Mouse (Mus musculus): ENCODE results near the gene Ror1. TPM values are rescaled to one million over a fixed set of nuclear protein-coding genes. Genes with fewer than 3 reads are reported as not detected.

Gene Ror1
- total and polyA plus RNA-seq, 2 experiments from 2014 or later, result 0.80 to 2.4 TPM

- DNase-seq (no peak), ATAC-seq (no peak)
- no peak overlapping the region for H3K27ac ChIP-seq (ENCODE audit: low read depth, low read length)
- H3K4me1 ChIP-seq (ENCODE audit: insufficient read depth), result no peaks in the 10 kb centered on the region
- H3K4me2 ChIP-seq (ENCODE audit: low read depth), result no peak overlapping the region
- no peak overlapping the region for H3K4me3 ChIP-seq (ENCODE audit: low read depth, low read length)
- 76% methylated on average over 1 of the region's 1 CpGs for WGBS
- H3K36me3 ChIP-seq (ENCODE audit: insufficient read depth), result no peaks in the 10 kb centered on the region
- H3K27me3 ChIP-seq (ENCODE audit: insufficient read depth, low read length), result no peaks in the 10 kb centered on the region
- no peak overlapping the region for H3K9ac ChIP-seq
- TF ChIP-seq CTCF (IDR thresholded peaks at IDR 0.05; ENCODE audit: low read depth), result no peak
- H3K9me3 ChIP-seq (ENCODE audit: low read length), result no peaks in the 10 kb centered on the region
Observed at GRCm38 (mm10) chr4:100263917-100264316, 168.3 kb downstream of the Ror1 start.

- Histone ChIP-seq H3K4me2 (ENCODE audit: low read depth) (no peak overlapping the region), H3K27ac (ENCODE audit: low read depth, low read length) (no peak overlapping the region), H3K4me1 (ENCODE audit: insufficient read depth) (no peaks in the 10 kb centered on the region), H3K4me3 (ENCODE audit: low read depth, low read length) (no peak overlapping the region), H3K9ac (no peak overlapping the region), H3K9me3 (ENCODE audit: low read length) (no peaks in the 10 kb centered on the region), H3K36me3 (ENCODE audit: insufficient read depth) (no peaks in the 10 kb centered on the region), H3K27me3 (ENCODE audit: insufficient read depth, low read length) (no peaks in the 10 kb centered on the region)
- ATAC-seq (no peak), DNase-seq (no peak)
- no peak for TF ChIP-seq CTCF (IDR thresholded peaks at IDR 0.05; ENCODE audit: low read depth)
- 86% methylated on average over 10 of the region's 10 CpGs for WGBS
Observed at GRCm38 (mm10) chr4:100271059-100271735, 175.6 kb downstream of the Ror1 start.

GRCm38 (mm10) chr4:100271736-100272127 is 176.1 kb downstream of the Ror1 start:
- TF ChIP-seq CTCF (IDR thresholded peaks at IDR 0.05; ENCODE audit: low read depth), result no peak
- Histone ChIP-seq H3K9me3 (ENCODE audit: low read length) (no peaks in the 10 kb centered on the region), H3K27ac (ENCODE audit: low read depth, low read length) (no peak overlapping the region), H3K4me3 (ENCODE audit: low read depth, low read length) (no peak overlapping the region), H3K27me3 (ENCODE audit: insufficient read depth, low read length) (no peaks in the 10 kb centered on the region), H3K36me3 (ENCODE audit: insufficient read depth) (no peaks in the 10 kb centered on the region), H3K4me2 (ENCODE audit: low read depth) (no peak overlapping the region), H3K4me1 (ENCODE audit: insufficient read depth) (no peaks in the 10 kb centered on the region), H3K9ac (no peak overlapping the region)
- WGBS, result 68% methylated on average over 6 of the region's 6 CpGs
- DNase-seq (no peak), ATAC-seq (no peak)

GRCm38 (mm10) chr4:100273356-100273755 is 177.8 kb downstream of the Ror1 start:
- Histone ChIP-seq H3K9ac (no peak overlapping the region), H3K4me3 (ENCODE audit: low read depth, low read length) (no peak overlapping the region), H3K27ac (ENCODE audit: low read depth, low read length) (no peak overlapping the region), H3K27me3 (ENCODE audit: insufficient read depth, low read length) (no peaks in the 10 kb centered on the region), H3K9me3 (ENCODE audit: low read length) (no peaks in the 10 kb centered on the region), H3K4me1 (ENCODE audit: insufficient read depth) (no peaks in the 10 kb centered on the region), H3K4me2 (ENCODE audit: low read depth) (no peak overlapping the region), H3K36me3 (ENCODE audit: insufficient read depth) (no peaks in the 10 kb centered on the region)
- DNase-seq, result no peak
- TF ChIP-seq CTCF (IDR thresholded peaks at IDR 0.05; ENCODE audit: low read depth), result no peak
- no peak for ATAC-seq
- 86% methylated on average over 3 of the region's 3 CpGs for WGBS

GRCm38 (mm10) chr4:100273807-100274480 is 178.4 kb downstream of the Ror1 start:
- H3K4me1 ChIP-seq (ENCODE audit: insufficient read depth), result no peaks in the 10 kb centered on the region
- no peak overlapping the region for H3K27ac ChIP-seq (ENCODE audit: low read depth, low read length)
- H3K9me3 ChIP-seq (ENCODE audit: low read length), result no peaks in the 10 kb centered on the region
- no peak for ATAC-seq
- H3K4me3 ChIP-seq (ENCODE audit: low read depth, low read length), result no peak overlapping the region
- no peak overlapping the region for H3K9ac ChIP-seq
- no peaks in the 10 kb centered on the region for H3K27me3 ChIP-seq (ENCODE audit: insufficient read depth, low read length)
- no peak for TF ChIP-seq CTCF (IDR thresholded peaks at IDR 0.05; ENCODE audit: low read depth)
- no peaks in the 10 kb centered on the region for H3K36me3 ChIP-seq (ENCODE audit: insufficient read depth)
- WGBS, result 95% methylated on average over 4 of the region's 4 CpGs
- no peak overlapping the region for H3K4me2 ChIP-seq (ENCODE audit: low read depth)
- DNase-seq, result no peak

GRCm38 (mm10) chr4:100276482-100276881 is 180.9 kb downstream of the Ror1 start:
- Histone ChIP-seq H3K4me3 (ENCODE audit: low read depth, low read length) (no peak overlapping the region), H3K4me2 (ENCODE audit: low read depth) (no peak overlapping the region), H3K27me3 (ENCODE audit: insufficient read depth, low read length) (no peaks in the 10 kb centered on the region), H3K9me3 (ENCODE audit: low read length) (no peaks in the 10 kb centered on the region), H3K27ac (ENCODE audit: low read depth, low read length) (no peak overlapping the region), H3K4me1 (ENCODE audit: insufficient read depth) (no peaks in the 10 kb centered on the region), H3K36me3 (ENCODE audit: insufficient read depth) (no peaks in the 10 kb centered on the region), H3K9ac (no peak overlapping the region)
- no peak for ATAC-seq
- 77% methylated on average over 7 of the region's 7 CpGs for WGBS
- no peak for TF ChIP-seq CTCF (IDR thresholded peaks at IDR 0.05; ENCODE audit: low read depth)
- DNase-seq, result no peak

GRCm38 (mm10) chr4:100276970-100277369 is 181.4 kb downstream of the Ror1 start:
- WGBS, result 73% methylated on average over 1 of the region's 1 CpGs
- Histone ChIP-seq H3K9ac (no peak overlapping the region), H3K4me3 (ENCODE audit: low read depth, low read length) (no peak overlapping the region), H3K4me2 (ENCODE audit: low read depth) (no peak overlapping the region), H3K36me3 (ENCODE audit: insufficient read depth) (no peaks in the 10 kb centered on the region), H3K4me1 (ENCODE audit: insufficient read depth) (no peaks in the 10 kb centered on the region), H3K27ac (ENCODE audit: low read depth, low read length) (no peak overlapping the region), H3K9me3 (ENCODE audit: low read length) (no peaks in the 10 kb centered on the region), H3K27me3 (ENCODE audit: insufficient read depth, low read length) (no peaks in the 10 kb centered on the region)
- DNase-seq (no peak), ATAC-seq (no peak)
- TF ChIP-seq CTCF (IDR thresholded peaks at IDR 0.05; ENCODE audit: low read depth), result no peak
